26 mouse cellular contexts compared by ENCODE assay signal in the genomic region with DNA sequence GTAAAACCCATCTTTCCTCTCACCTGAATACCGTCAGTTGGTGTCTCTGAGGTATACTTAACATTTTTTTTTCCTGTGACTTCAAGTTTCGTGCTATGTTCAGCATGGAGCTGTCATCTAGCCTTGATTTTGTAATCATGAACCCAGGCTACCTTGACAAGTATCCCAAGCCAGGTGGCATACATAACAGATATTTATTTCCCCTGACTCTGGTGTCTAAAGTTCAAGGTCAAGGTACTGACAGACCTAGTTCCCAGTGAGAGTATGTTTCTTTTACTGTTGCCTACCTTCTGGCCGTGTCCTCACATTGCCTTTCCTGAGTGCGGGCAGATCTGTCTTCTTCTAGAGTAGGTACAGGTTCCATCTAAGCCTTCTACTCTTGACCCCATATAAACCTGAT.
"Had no signal": no experiment of that assay in that cellular context is flagged by ENCODE, and none has a peak within 500 bp of the region (broad histone marks: within the 10 kb centered on the region; RNA-seq: fewer than 3 reads in every experiment).

No protein-coding gene starts in this region.

- H3K27ac ChIP-seq: hindbrain, embryonic 10.5 days; hindbrain, embryonic 12.5 days; hindbrain, embryonic 14.5 days; intestine, embryonic 15.5 days; kidney, embryonic 15.5 days; kidney, postnatal 0 days; layer of hippocampus, adult 2 months; left cerebral cortex, adult 2 months; limb, embryonic 12.5 days; liver, embryonic 13.5 days; liver, embryonic 15.5 days had no signal

- H3K9me3 ChIP-seq: hindbrain, embryonic 10.5 days; hindbrain, embryonic 12.5 days; intestine, embryonic 15.5 days; kidney, embryonic 15.5 days; limb, embryonic 10.5 days; limb, embryonic 12.5 days; liver, embryonic 13.5 days; liver, embryonic 15.5 days had no signal

- H3K36me3 ChIP-seq: hindbrain, embryonic 10.5 days; hindbrain, embryonic 12.5 days; intestine, embryonic 15.5 days; kidney, embryonic 15.5 days; limb, embryonic 10.5 days; limb, embryonic 12.5 days; liver, embryonic 13.5 days; liver, embryonic 15.5 days had no signal

- H3K4me2 ChIP-seq: hindbrain, embryonic 12.5 days; hindbrain, embryonic 14.5 days; intestine, embryonic 15.5 days; kidney, embryonic 15.5 days; limb, embryonic 12.5 days; liver, embryonic 13.5 days; liver, embryonic 15.5 days had no signal

- DNase-seq: gastrocnemius, postnatal 10 days; gastrocnemius, postnatal 25 days; heart, postnatal 14 days; heart, postnatal 36 days; kidney, adult 18-20 months; kidney, adult 9 months; kidney, postnatal 25 days; kidney, postnatal 4 days; liver; liver, embryonic 13.5 days; liver, postnatal 0 days had no signal

- H3K4me3 ChIP-seq: hindbrain, embryonic 10.5 days; hindbrain, embryonic 12.5 days; intestine, embryonic 15.5 days; kidney, embryonic 15.5 days; layer of hippocampus, adult 2 months; left cerebral cortex, adult 2 months; limb, embryonic 10.5 days; limb, embryonic 12.5 days; liver, embryonic 13.5 days; liver, embryonic 15.5 days had no signal

- H3K27me3 ChIP-seq: hindbrain, embryonic 12.5 days; intestine, embryonic 15.5 days; kidney, embryonic 15.5 days; limb, embryonic 12.5 days; liver, embryonic 13.5 days; liver, embryonic 15.5 days had no signal

- ATAC-seq: forebrain, embryonic 16.5 days; hindbrain, embryonic 16.5 days; inflammation-experienced regulatory T-cells, adult 6 months; intestine, embryonic 15.5 days; intestine, postnatal 0 days; liver, postnatal 0 days had no signal

- H3K9ac ChIP-seq: hindbrain, embryonic 12.5 days; hindbrain, embryonic 14.5 days; intestine, embryonic 15.5 days; kidney, embryonic 15.5 days; limb, embryonic 12.5 days; liver, embryonic 13.5 days; liver, embryonic 15.5 days; liver, postnatal 0 days had no signal

- H3K4me1 ChIP-seq: intestine, embryonic 15.5 days; liver, embryonic 15.5 days had no signal
